Mouse (Mus musculus) forebrain, embryonic 16.5 days (tissue): ENCODE data around the gene Gprc5c. TPM values are rescaled to one million over a fixed set of nuclear protein-coding genes. Genes with fewer than 3 reads are reported as not detected.

Experiments
- ATAC-seq: fragments of 200-750 bp; cut with Nextera tagmentation; 2 replicates; pipeline ENCODE4 v1.8.0; 2017; ENCODE audit warnings: mild to moderate bottlenecking, moderate library complexity
- H3K27ac ChIP-seq: fragments of 300-500 bp; sonication (generic); 2 replicates; pipeline ENCODE4 v1.5.1; 2014; ENCODE audit warnings: low read length, control low read depth
- H3K27me3 ChIP-seq: fragments of 300-500 bp; sonication (generic); replicated peaks from 2 replicates; pipeline ENCODE4 v1.6.1; 2014; ENCODE audit warnings: low read length; ENCODE audit not compliant: control insufficient read depth, insufficient read depth
- H3K36me3 ChIP-seq: fragments of 300-500 bp; sonication (generic); 2 replicates; pipeline ENCODE4 v1.6.1; 2014; ENCODE audit not compliant: control insufficient read depth, insufficient read depth
- H3K4me1 ChIP-seq: fragments of 300-500 bp; sonication (generic); replicated peaks from 2 replicates; pipeline ENCODE4 v1.6.1; 2014; ENCODE audit warnings: low read length; ENCODE audit not compliant: control insufficient read depth, insufficient read depth
- H3K4me2 ChIP-seq: fragments of 300-500 bp; sonication (generic); 2 replicates; pipeline ENCODE4 v1.6.1; 2014; ENCODE audit warnings: mild to moderate bottlenecking, low read length, control low read depth
- H3K4me3 ChIP-seq: fragments of 300-500 bp; sonication (generic); replicated peaks from 2 replicates; pipeline ENCODE4 v1.5.1; 2014; ENCODE audit warnings: mild to moderate bottlenecking, low read length, control low read depth
- H3K9ac ChIP-seq: fragments of 300-500 bp; sonication (generic); replicated peaks from 2 replicates; pipeline ENCODE4 v1.6.1; 2014; ENCODE audit warnings: low read depth, low read length, control low read depth
- H3K9me3 ChIP-seq: fragments of 300-500 bp; sonication (generic); 2 replicates; pipeline ENCODE4 v1.6.1; 2016; ENCODE audit warnings: low read length; ENCODE audit not compliant: control insufficient read depth
- WGBS: fragments of 180-500 bp; shearing (Covaris S2); extraction: QIAGEN DNeasy Blood & Tissue Kit; methylation state at CpG from one replicate; pipeline ENCODE4 v1.1.7; 2014; 5-methylcytosine and 5-hydroxymethylcytosine counted together
- polyA plus RNA-seq: library from polyadenylated mRNA; unstranded; fragments of >200 nt; fragmentation: Nextera tagmentation; extraction: Ambion mirVana; gene quantifications from 2 replicates; pipeline ENCODE4 v1.2.1, GENCODE M21; 2015

Gene Gprc5c
- polyA plus RNA-seq, 1 experiment from 2014 or later: 6.1 TPM

DNA sequence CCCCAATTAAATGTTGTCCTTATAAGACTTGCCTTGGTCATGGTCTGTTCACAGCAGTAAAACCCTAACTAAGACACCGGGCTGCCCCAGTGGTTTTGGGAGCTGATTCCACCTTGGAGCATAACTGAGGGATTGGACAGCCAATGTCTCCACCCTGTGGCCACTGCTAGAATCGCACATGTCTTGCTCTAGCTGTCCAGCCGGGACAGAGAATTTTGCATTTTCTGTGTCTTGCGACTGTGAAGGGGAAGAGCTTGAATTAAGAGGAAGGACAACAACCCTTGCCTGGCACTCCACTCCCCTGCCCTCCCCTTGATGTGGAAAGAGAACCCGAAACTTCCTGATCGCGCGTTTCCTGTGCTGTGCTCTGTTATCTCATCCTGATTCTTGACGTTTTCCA is 61.9 kb downstream of the Gprc5c start:
- ATAC-seq: peak; percentile 38; the same call in 1 of the 2 replicates
- no peak overlapping the region for H3K27ac ChIP-seq
- WGBS: 17% methylated on average over 9 of the region's 9 CpGs
- H3K9me3 ChIP-seq: no peaks in the 10 kb centered on the region
- no peak overlapping the region for H3K9ac ChIP-seq
- H3K36me3 ChIP-seq: no peaks in the 10 kb centered on the region
- H3K4me3 ChIP-seq: no peak overlapping the region
- H3K27me3 ChIP-seq: no peaks in the 10 kb centered on the region
- no peak overlapping the region for H3K4me2 ChIP-seq
- no peaks in the 10 kb centered on the region for H3K4me1 ChIP-seq

GRCm38 (mm10) chr11:114914978-114915377 is 64.0 kb downstream of the Gprc5c start:
- Histone ChIP-seq H3K9me3 (no peaks in the 10 kb centered on the region; the same call in 1 of the 2 replicates), H3K9ac (no peak overlapping the region), H3K4me3 (no peak overlapping the region), H3K4me2 (no peak overlapping the region), H3K27me3 (no peaks in the 10 kb centered on the region), H3K36me3 (no peaks in the 10 kb centered on the region), H3K27ac (no peak overlapping the region), H3K4me1 (no peaks in the 10 kb centered on the region)
- 58% methylated on average over 7 of the region's 7 CpGs for WGBS
- ATAC-seq: no peak

- no peak overlapping the region for H3K4me3 ChIP-seq
- no peaks in the 10 kb centered on the region for H3K4me1 ChIP-seq
- WGBS: 82% methylated on average over 6 of the region's 6 CpGs
- no peak overlapping the region for H3K4me2 ChIP-seq
- no peak for ATAC-seq
- H3K27ac ChIP-seq: no peak overlapping the region
- H3K9ac ChIP-seq: no peak overlapping the region
- H3K36me3 ChIP-seq: no peaks in the 10 kb centered on the region
- no peaks in the 10 kb centered on the region; the same call in 1 of the 2 replicates for H3K9me3 ChIP-seq
- no peaks in the 10 kb centered on the region for H3K27me3 ChIP-seq
Observed at GRCm38 (mm10) chr11:114917120-114917519, 66.2 kb downstream of the Gprc5c start.

Other genes starting within 250 kb of the Gprc5c start
- 637 and 697 TPM in 2 replicates for gene Rpl38, start 182.6 kb upstream of the Gprc5c start, polyA plus RNA-seq
- gene Ttyh2, start 175.7 kb upstream of the Gprc5c start, polyA plus RNA-seq: 25.1 and 27.5 TPM in 2 replicates
- 1.5 and 2.0 TPM in 2 replicates for gene Dnaic2, start 123.7 kb upstream of the Gprc5c start, polyA plus RNA-seq
- gene Kif19a, start 85.8 kb upstream of the Gprc5c start, polyA plus RNA-seq: 0.26 and 0.66 TPM in 2 replicates
- 18.5 and 19.4 TPM in 2 replicates for gene Btbd17, start 55.2 kb upstream of the Gprc5c start, polyA plus RNA-seq
- gene Gpr142, start 52.2 kb upstream of the Gprc5c start, polyA plus RNA-seq: not detected in 2 replicates
- gene Cd300a, start 38.9 kb downstream of the Gprc5c start, polyA plus RNA-seq: 0.94 and 0.95 TPM in 2 replicates
- gene Cd300lb, start 83.2 kb downstream of the Gprc5c start, polyA plus RNA-seq: 0.08 TPM in 1 of 2 replicates, not detected in the other
- gene Cd300c, start 118.0 kb downstream of the Gprc5c start, polyA plus RNA-seq: not detected in 2 replicates
- gene Cd300ld, start 138.8 kb downstream of the Gprc5c start, polyA plus RNA-seq: not detected in 2 replicates
- gene Cd300c2, start 150.7 kb downstream of the Gprc5c start, polyA plus RNA-seq: 0.61 and 1.4 TPM in 2 replicates
- not detected in 2 replicates for gene Cd300ld2, start 165.0 kb downstream of the Gprc5c start, polyA plus RNA-seq
- not detected in 2 replicates for gene Cd300ld4, start 175.9 kb downstream of the Gprc5c start, polyA plus RNA-seq
- gene Cd300ld5, start 186.6 kb downstream of the Gprc5c start, polyA plus RNA-seq: not detected in 2 replicates
- not detected in 2 replicates for gene Cd300ld3, start 197.3 kb downstream of the Gprc5c start, polyA plus RNA-seq
- not detected in 2 replicates for gene Cd300e, start 211.0 kb downstream of the Gprc5c start, polyA plus RNA-seq
- 0.85 and 1.1 TPM in 2 replicates for gene Rab37, start 240.3 kb downstream of the Gprc5c start, polyA plus RNA-seq